Mouse (Mus musculus): ENCODE data around the gene Als2cr12.

- TF ChIP-seq POLR2A (IDR thresholded peaks at IDR 0.05; ENCODE audit: borderline replicate concordance, control insufficient read depth, low read depth, low read length) (no peak), CTCF (IDR thresholded peaks at IDR 0.05; ENCODE audit: control insufficient read depth, insufficient read depth, low read length) (no peak)
Measured at GRCm38 (mm10) chr1:58722115-58722938, 26.5 kb upstream of the Als2cr12 start.
